15 mouse cellular contexts compared by ENCODE assay signal in the genomic region with DNA sequence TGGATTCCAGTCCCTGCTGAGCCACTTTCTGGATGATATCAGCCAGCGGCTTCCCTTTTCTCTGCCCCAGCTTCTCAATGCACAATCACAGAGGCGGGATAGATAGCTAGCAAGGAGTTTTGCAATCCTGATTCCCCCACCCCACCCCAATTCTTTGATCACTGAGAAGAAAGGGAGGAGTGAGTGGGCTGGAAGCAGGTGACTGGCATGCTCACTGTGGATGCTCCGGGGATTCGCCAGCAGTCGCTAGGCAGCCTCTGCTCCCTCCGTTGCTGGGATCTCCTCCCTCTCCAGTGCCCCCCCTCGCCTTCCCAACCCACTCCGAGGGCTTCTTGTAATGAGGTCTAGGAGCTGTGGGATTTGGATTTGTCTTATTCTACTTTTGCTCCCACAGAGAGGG. TPM values are rescaled to one million over a fixed set of nuclear protein-coding genes. Genes with fewer than 3 reads are reported as not detected.
DNase-seq lines count a peak whose midpoint lies in the region; ATAC-seq and TF ChIP-seq lines count a peak whose summit lies in the region.
"Had no signal": no experiment of that assay in that cellular context is flagged by ENCODE, and none has a peak within 500 bp of the region (broad histone marks: within the 10 kb centered on the region; RNA-seq: fewer than 3 reads in every experiment).

No protein-coding gene starts in this region.

- H3K27ac ChIP-seq in neural tube, embryonic 15.5 days (replicated peaks), result no peak overlapping the region
- peak overlapping the region; percentile 80 for H3K27ac ChIP-seq in hindbrain, embryonic 10.5 days
- H3K27ac ChIP-seq in midbrain, embryonic 11.5 days (ENCODE audit: low read depth, low read length), result no peak overlapping the region
- H3K27ac ChIP-seq in stomach, postnatal 0 days (replicated peaks), result no peak overlapping the region
- H3K27ac ChIP-seq: heart, embryonic 13.5 days; kidney, postnatal 0 days; neural tube, embryonic 12.5 days had no signal

- H3K36me3 ChIP-seq in neural tube, embryonic 15.5 days, result no peaks in the 10 kb centered on the region
- no peaks in the 10 kb centered on the region for H3K36me3 ChIP-seq in hindbrain, embryonic 10.5 days
- no peaks in the 10 kb centered on the region for H3K36me3 ChIP-seq in midbrain, embryonic 11.5 days (ENCODE audit: control insufficient read depth, insufficient read depth, low read length)
- no peaks in the 10 kb centered on the region for H3K36me3 ChIP-seq in stomach, postnatal 0 days (ENCODE audit: control insufficient read depth, insufficient read depth, low read length)
- H3K36me3 ChIP-seq: heart, embryonic 13.5 days; limb, embryonic 13.5 days; neural tube, embryonic 12.5 days had no signal

- WGBS in neural tube, embryonic 15.5 days, result 28% methylated on average over 8 of the region's 8 CpGs
- 33% methylated on average over 8 of the region's 8 CpGs for WGBS in hindbrain, embryonic 10.5 days
- WGBS in midbrain, embryonic 11.5 days, result 19% methylated on average over 8 of the region's 8 CpGs
- WGBS in stomach, postnatal 0 days, result 33% methylated on average over 8 of the region's 8 CpGs

- no peaks in the 10 kb centered on the region for H3K9me3 ChIP-seq in neural tube, embryonic 15.5 days (replicated peaks)
- H3K9me3 ChIP-seq in hindbrain, embryonic 10.5 days, result no peaks in the 10 kb centered on the region
- H3K9me3 ChIP-seq in midbrain, embryonic 11.5 days (ENCODE audit: control insufficient read depth, low read length), result no peaks in the 10 kb centered on the region
- H3K9me3 ChIP-seq in stomach, postnatal 0 days (ENCODE audit: control insufficient read depth, low read length), result no peaks in the 10 kb centered on the region
- H3K9me3 ChIP-seq: heart, embryonic 13.5 days; limb, embryonic 13.5 days; neural tube, embryonic 12.5 days had no signal

- peaks cover 11% of the 10 kb centered on the region; the same call in 1 of the 2 replicates for H3K4me1 ChIP-seq in neural tube, embryonic 15.5 days
- H3K4me1 ChIP-seq in hindbrain, embryonic 10.5 days (replicated peaks), result peaks cover 22% of the 10 kb centered on the region
- peaks cover 10% of the 10 kb centered on the region for H3K4me1 ChIP-seq in midbrain, embryonic 11.5 days (ENCODE audit: control insufficient read depth, insufficient read depth, low read length)
- 0 out of 2 replicates have a peak, but pooled peaks cover 2% of the 10 kb centered on the region for H3K4me1 ChIP-seq in stomach, postnatal 0 days (replicated peaks; ENCODE audit: control insufficient read depth, insufficient read depth)

- no peak for ATAC-seq in neural tube, embryonic 15.5 days (ENCODE audit: low FRiP score)
- no peak for ATAC-seq in midbrain, embryonic 11.5 days (ENCODE audit: low FRiP score)
- peak; percentile 15; the same call in 1 of the 2 replicates for ATAC-seq in stomach, postnatal 0 days (ENCODE audit: low FRiP score, low TSS enrichment)
- ATAC-seq: lung, postnatal 0 days had no signal

- 0 out of 2 replicates have a peak overlapping the region, but pooled peaks have one; percentile 23 for H3K4me2 ChIP-seq in neural tube, embryonic 15.5 days
- H3K4me2 ChIP-seq in midbrain, embryonic 11.5 days, result no peak overlapping the region
- H3K4me2 ChIP-seq in stomach, postnatal 0 days (replicated peaks; ENCODE audit: low read depth), result no peak overlapping the region
- H3K4me2 ChIP-seq: heart, embryonic 13.5 days; limb, embryonic 13.5 days; neural tube, embryonic 12.5 days had no signal

- H3K4me3 ChIP-seq in neural tube, embryonic 15.5 days (replicated peaks), result no peak overlapping the region
- H3K4me3 ChIP-seq in hindbrain, embryonic 10.5 days, result no peak overlapping the region
- no peak overlapping the region for H3K4me3 ChIP-seq in midbrain, embryonic 11.5 days (ENCODE audit: low read depth, low read length)
- no peak overlapping the region for H3K4me3 ChIP-seq in stomach, postnatal 0 days (ENCODE audit: low read depth, low read length)
- H3K4me3 ChIP-seq: heart, embryonic 13.5 days; limb, embryonic 13.5 days; neural tube, embryonic 12.5 days had no signal

- DNase-seq in neural tube, embryonic 10.5 days (ENCODE audit: extremely low spot score, low spot score), result no peak
- no peak for DNase-seq in hindbrain, embryonic 10.5 days (ENCODE audit: low spot score)
- no peak for DNase-seq in midbrain, embryonic 11.5 days (ENCODE audit: low spot score, missing footprints)
- no peak for DNase-seq in stomach, postnatal 0 days (ENCODE audit: low spot score)
- DNase-seq in embryo, embryonic 11 days, result no peak
- no peak for DNase-seq in spleen, adult 18-20 months
- DNase-seq in cerebellum, adult 11-12 months, result no peak
- DNase-seq: cerebellum, adult 9-11 months; thymus, postnatal 25 days had no signal

- TF ChIP-seq EP300 in stomach, postnatal 0 days (optimal IDR thresholded peaks at IDR 0.05), result no peak

- no peaks in the 10 kb centered on the region for H3K27me3 ChIP-seq in neural tube, embryonic 15.5 days (replicated peaks)
- H3K27me3 ChIP-seq in hindbrain, embryonic 10.5 days (ENCODE audit: insufficient read depth, poor library complexity, severe bottlenecking), result no peaks in the 10 kb centered on the region
- no peaks in the 10 kb centered on the region for H3K27me3 ChIP-seq in midbrain, embryonic 11.5 days (ENCODE audit: control insufficient read depth, insufficient read depth, low read length)
- no peaks in the 10 kb centered on the region for H3K27me3 ChIP-seq in stomach, postnatal 0 days (ENCODE audit: control insufficient read depth, insufficient read depth, low read length)
- H3K27me3 ChIP-seq: heart, embryonic 13.5 days; limb, embryonic 13.5 days; neural tube, embryonic 12.5 days had no signal

- no peak overlapping the region for H3K9ac ChIP-seq in neural tube, embryonic 15.5 days (replicated peaks)
- H3K9ac ChIP-seq in midbrain, embryonic 11.5 days (ENCODE audit: low read length), result peak overlapping the region; percentile 2; the same call in 1 of the 2 replicates
- no peak overlapping the region for H3K9ac ChIP-seq in stomach, postnatal 0 days (ENCODE audit: low read length)
- H3K9ac ChIP-seq: heart, embryonic 13.5 days; neural tube, embryonic 12.5 days had no signal

- no peak for TF ChIP-seq CTCF in stomach, postnatal 0 days (IDR thresholded peaks at IDR 0.05; ENCODE audit: low read depth)

RNA-seq across cellular contexts. Expression of gene Epb41l1, which starts 12.5 kb away (rescaled TPM):
- 12.3 and 14.8 TPM in 2 replicates for polyA plus RNA-seq in neural tube, embryonic 15.5 days (2015; fragmentation: Nextera tagmentation; extraction: Ambion mirVana)
- polyA plus RNA-seq in hindbrain, embryonic 10.5 days (2016; fragmentation: Nextera tagmentation; extraction: Ambion mirVana), result 1.0 and 2.1 TPM in 2 replicates
- 3.1 and 3.9 TPM in 2 replicates for polyA plus RNA-seq in midbrain, embryonic 11.5 days (2014; fragmentation: Nextera tagmentation; extraction: Ambion mirVana)
- 1.7 and 1.8 TPM in 2 replicates for polyA plus RNA-seq in stomach, postnatal 0 days (2015; fragmentation: Nextera tagmentation; extraction: Ambion mirVana)
